Mouse (Mus musculus) lung, adult 2 months (tissue): ENCODE results near the gene Tmbim7.

Experiments
- CTCF ChIP-seq: fragments of 200-500 bp; IDR thresholded peaks from 2 replicates; pipeline ENCODE4 v1.5.1; 2011; ENCODE audit warnings: mild to moderate bottlenecking, low read length, control low read depth; ENCODE audit not compliant: insufficient read depth
- POLR2A ChIP-seq: fragments of 200-500 bp; IDR thresholded peaks from 2 replicates; pipeline ENCODE4 v1.6.1; 2011; ENCODE audit warnings: low read depth, mild to moderate bottlenecking, control low read depth, low read length, borderline replicate concordance; ENCODE audit errors: extremely low read depth

GRCm38 (mm10) chr5:3692956-3693355 is 42.0 kb downstream of the Tmbim7 start:
- TF ChIP-seq CTCF (no peak), POLR2A (no peak)
